Mouse (Mus musculus): ENCODE data around the gene Ykt6. TPM values are rescaled to one million over a fixed set of nuclear protein-coding genes. Genes with fewer than 3 reads are reported as not detected.
"Not testable (repeated sequence)": the region's sequence is repeated elsewhere in the genome, so short reads cannot be mapped to it uniquely, and the experiment has no call there.

Ykt6 gene
- polyA plus RNA-seq, 1 experiment = 89.7 TPM

DNA sequence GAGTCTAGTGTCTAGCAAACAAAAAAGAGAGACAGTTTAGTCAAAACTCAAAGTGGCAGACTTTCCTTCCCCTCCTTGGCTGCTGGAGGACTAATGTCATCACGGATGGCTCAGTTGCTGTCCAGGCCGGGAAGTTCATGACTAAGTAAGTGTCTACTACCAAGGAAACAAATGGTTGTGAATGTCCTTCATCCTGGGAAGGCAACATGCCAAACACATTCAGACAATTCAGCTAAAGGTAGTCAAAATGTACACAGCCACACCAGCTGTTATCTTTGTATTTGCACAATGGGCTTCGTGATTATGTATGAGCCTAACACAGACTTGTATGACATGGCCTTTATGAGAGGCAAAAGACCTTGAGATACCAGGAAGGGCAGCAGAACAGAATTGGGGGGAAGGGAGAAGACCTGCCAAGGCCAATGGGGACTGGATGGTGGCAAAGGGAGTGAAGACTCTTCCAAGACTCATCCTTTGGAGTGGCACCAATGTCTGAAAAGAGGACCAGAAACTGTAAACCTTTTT, 28.7 kb upstream of the Ykt6 start:
- TF ChIP-seq POLR2AphosphoS2 (IDR thresholded peaks at IDR 0.05; ENCODE audit: insufficient read length, low read depth) (no peak), MYOD1 (IDR thresholded peaks at IDR 0.05; ENCODE audit: control insufficient read depth in 1 of 3, insufficient read length in 2 of 3, low read depth in 2 of 3) (no peak), POLR2A (IDR thresholded peaks at IDR 0.05; ENCODE audit: insufficient read length, low read depth) (no peak), CEBPB (IDR thresholded peaks at IDR 0.05; ENCODE audit: insufficient read depth, poor library complexity, severe bottlenecking) (no peak), MYOG (IDR thresholded peaks at IDR 0.05; ENCODE audit: control insufficient read depth in 1 of 3, insufficient read depth in 1 of 3, insufficient read length in 2 of 3, low read depth in 2 of 3) (no peak), SRF (IDR thresholded peaks at IDR 0.05; ENCODE audit: control insufficient read depth, insufficient read length, low read depth) (no peak), E2F4 (IDR thresholded peaks at IDR 0.05; ENCODE audit: insufficient read depth) (no peak)
- H3ac ChIP-seq (ENCODE audit: control insufficient read depth, insufficient read length) = no peak overlapping the region
- H3K4me2 ChIP-seq (ENCODE audit: low read depth) = no peak overlapping the region
- no peaks in the 10 kb centered on the region for H3K79me2 ChIP-seq (ENCODE audit: control insufficient read depth, insufficient read depth)
- peaks cover 26% of the 10 kb centered on the region for H3K27me3 ChIP-seq (ENCODE audit: control insufficient read depth, insufficient read depth, insufficient read length)
- H3K36me3 ChIP-seq (ENCODE audit: control insufficient read depth, insufficient read depth) = no peaks in the 10 kb centered on the region
- H3K4me3 ChIP-seq = no peak overlapping the region

- Histone ChIP-seq H3K27me3 (ENCODE audit: control insufficient read depth, insufficient read depth, insufficient read length) (peaks cover 14% of the 10 kb centered on the region), H3K4me3 (no peak overlapping the region), H3K79me2 (ENCODE audit: control insufficient read depth, insufficient read depth) (no peaks in the 10 kb centered on the region), H3K4me2 (ENCODE audit: low read depth) (no peak overlapping the region), H3ac (ENCODE audit: control insufficient read depth, insufficient read length) (no peak overlapping the region), H3K36me3 (ENCODE audit: control insufficient read depth, insufficient read depth) (no peaks in the 10 kb centered on the region)
- TF ChIP-seq USF1 (IDR thresholded peaks at IDR 0.05; ENCODE audit: low read depth) (no peak), TCF3 (IDR thresholded peaks at IDR 0.05; ENCODE audit: insufficient read length, low read depth) (no peak), TCF12 (IDR thresholded peaks at IDR 0.05; ENCODE audit: insufficient read depth, poor library complexity, severe bottlenecking) (no peak), E2F4 (IDR thresholded peaks at IDR 0.05; ENCODE audit: insufficient read depth) (no peak), MYOG (IDR thresholded peaks at IDR 0.05; ENCODE audit: control insufficient read depth in 1 of 3, insufficient read depth in 1 of 3, insufficient read length in 2 of 3, low read depth in 2 of 3) (no peak), POLR2A (IDR thresholded peaks at IDR 0.05; ENCODE audit: insufficient read length, low read depth) (no peak), REST (IDR thresholded peaks at IDR 0.05; ENCODE audit: insufficient read depth, insufficient read length) (no peak), CEBPB (IDR thresholded peaks at IDR 0.05; ENCODE audit: insufficient read depth, poor library complexity, severe bottlenecking) (no peak), MAX (IDR thresholded peaks at IDR 0.05; ENCODE audit: low read depth) (no peak), SRF (IDR thresholded peaks at IDR 0.05; ENCODE audit: control insufficient read depth, insufficient read length, low read depth) (no peak), POLR2AphosphoS2 (IDR thresholded peaks at IDR 0.05; ENCODE audit: insufficient read length, low read depth) (no peak), MYOD1 (IDR thresholded peaks at IDR 0.05; ENCODE audit: control insufficient read depth in 1 of 3, insufficient read length in 2 of 3, low read depth in 2 of 3) (no peak)
These were observed 24.9 kb upstream of the Ykt6 start for GRCm38 (mm10) chr11:5930578-5930977.

DNA sequence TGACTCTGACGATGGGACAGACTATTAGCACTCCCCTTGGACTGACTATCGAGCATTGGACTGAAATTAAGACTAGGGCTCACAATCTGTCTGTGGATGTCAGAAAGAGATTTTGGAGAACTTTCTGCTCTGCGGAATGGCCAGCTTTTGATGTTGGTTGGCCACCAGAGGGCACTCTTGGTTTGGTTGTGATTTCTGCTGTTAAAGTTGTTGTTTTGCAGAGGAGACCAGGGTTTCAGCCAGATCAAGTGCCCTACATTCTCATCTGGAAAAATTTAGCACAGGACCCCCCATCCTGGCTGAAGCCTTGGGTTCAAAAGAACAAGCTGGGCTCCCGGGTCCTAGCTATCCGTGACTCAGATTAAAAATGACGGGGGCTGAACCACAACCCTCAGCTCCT, 23.5 kb upstream of the Ykt6 start:
- H3K4me3 ChIP-seq; H3ac ChIP-seq (ENCODE audit: control insufficient read depth, insufficient read length): not testable (repeated sequence)

GRCm38 (mm10) chr11:5934531-5934930, 21.0 kb upstream of the Ykt6 start:
- H3K79me2 ChIP-seq (ENCODE audit: control insufficient read depth, insufficient read depth); H3K36me3 ChIP-seq (ENCODE audit: control insufficient read depth, insufficient read depth); H3K4me2 ChIP-seq (ENCODE audit: low read depth): not testable (repeated sequence)

More for the DNA sequence above, 23.5 kb upstream of the Ykt6 start:
- H3K4me2 ChIP-seq (ENCODE audit: low read depth); H3K36me3 ChIP-seq (ENCODE audit: control insufficient read depth, insufficient read depth); H3K27me3 ChIP-seq (ENCODE audit: control insufficient read depth, insufficient read depth, insufficient read length); H3K79me2 ChIP-seq (ENCODE audit: control insufficient read depth, insufficient read depth): not testable (repeated sequence)

GRCm38 (mm10) chr11:5942966-5943365, 12.5 kb upstream of the Ykt6 start:
- Histone ChIP-seq H3ac (ENCODE audit: control insufficient read depth, insufficient read length) (no peak overlapping the region), H3K79me2 (ENCODE audit: control insufficient read depth, insufficient read depth) (no peaks in the 10 kb centered on the region), H3K4me2 (ENCODE audit: low read depth) (no peak overlapping the region), H3K27me3 (ENCODE audit: control insufficient read depth, insufficient read depth, insufficient read length) (peaks cover 30% of the 10 kb centered on the region), H3K36me3 (ENCODE audit: control insufficient read depth, insufficient read depth) (no peaks in the 10 kb centered on the region), H3K4me3 (no peak overlapping the region)
- no peak for TF ChIP-seq CEBPB (IDR thresholded peaks at IDR 0.05; ENCODE audit: insufficient read depth, poor library complexity, severe bottlenecking)
- TF ChIP-seq MAX (IDR thresholded peaks at IDR 0.05; ENCODE audit: low read depth) = no peak
- no peak for TF ChIP-seq USF1 (IDR thresholded peaks at IDR 0.05; ENCODE audit: low read depth)
- TF ChIP-seq TCF12 (IDR thresholded peaks at IDR 0.05; ENCODE audit: insufficient read depth, poor library complexity, severe bottlenecking) = no peak
- TF ChIP-seq POLR2AphosphoS2 (IDR thresholded peaks at IDR 0.05; ENCODE audit: insufficient read length, low read depth) = no peak
- no peak for TF ChIP-seq TCF3 (IDR thresholded peaks at IDR 0.05; ENCODE audit: insufficient read length, low read depth)
- TF ChIP-seq SRF (IDR thresholded peaks at IDR 0.05; ENCODE audit: control insufficient read depth, insufficient read length, low read depth) = no peak
- no peak for TF ChIP-seq MYOD1 (IDR thresholded peaks at IDR 0.05; ENCODE audit: control insufficient read depth in 1 of 3, insufficient read length in 2 of 3, low read depth in 2 of 3)
- TF ChIP-seq MYOG (IDR thresholded peaks at IDR 0.05; ENCODE audit: control insufficient read depth in 1 of 3, insufficient read depth in 1 of 3, insufficient read length in 2 of 3, low read depth in 2 of 3) = no peak

More at GRCm38 (mm10) chr11:5934531-5934930, 21.0 kb upstream of the Ykt6 start:
- H3K4me3 ChIP-seq; H3K27me3 ChIP-seq (ENCODE audit: control insufficient read depth, insufficient read depth, insufficient read length); H3ac ChIP-seq (ENCODE audit: control insufficient read depth, insufficient read length): not testable (repeated sequence)
